Mouse (Mus musculus): ENCODE measurements around the gene Cdcp2. TPM values are rescaled to one million over a fixed set of nuclear protein-coding genes. Genes with fewer than 3 reads are reported as not detected.

Cdcp2 gene
- polyA plus RNA-seq, 1 experiment = not detected

- Histone ChIP-seq H3K4me3 (ENCODE audit: insufficient read depth, low read depth, low read length) (no peak overlapping the region), H3K27ac (ENCODE audit: insufficient read depth, low read depth, low read length) (no peak overlapping the region), H3K4me1 (ENCODE audit: control insufficient read depth, insufficient read depth, low read length) (peaks cover 4% of the 10 kb centered on the region)
- 66% methylated on average over 11 of the region's 11 CpGs for WGBS
- TF ChIP-seq POLR2A (IDR thresholded peaks at IDR 0.05; ENCODE audit: insufficient read depth, low read depth, low read length) (no peak), CTCF (IDR thresholded peaks at IDR 0.05; ENCODE audit: insufficient read depth, low read depth, low read length) (no peak)
These were observed 62.6 kb downstream of the Cdcp2 start for GRCm38 (mm10) chr4:107159166-107159773.

GRCm38 (mm10) chr4:107160181-107160580 is 63.5 kb downstream of the Cdcp2 start:
- no peak for TF ChIP-seq CTCF (IDR thresholded peaks at IDR 0.05; ENCODE audit: insufficient read depth, low read depth, low read length)
- no peak for TF ChIP-seq POLR2A (IDR thresholded peaks at IDR 0.05; ENCODE audit: insufficient read depth, low read depth, low read length)
- H3K4me3 ChIP-seq (ENCODE audit: insufficient read depth, low read depth, low read length) = no peak overlapping the region
- 93% methylated on average over 8 of the region's 8 CpGs for WGBS

More at GRCm38 (mm10) chr4:107160181-107160580, 63.5 kb downstream of the Cdcp2 start:
- no peak overlapping the region for H3K27ac ChIP-seq (ENCODE audit: insufficient read depth, low read depth, low read length)
- H3K4me1 ChIP-seq (ENCODE audit: control insufficient read depth, insufficient read depth, low read length) = peaks cover 5% of the 10 kb centered on the region

Other genes starting within 250 kb of the Cdcp2 start
- not detected in 2 replicates for gene Ssbp3, start 186.2 kb upstream of the Cdcp2 start, polyA plus RNA-seq (2012; ENCODE audit: insufficient read depth, insufficient read length, low replicate concordance, missing spikeins)
- not detected in 2 replicates for gene Mrpl37, start 30.0 kb upstream of the Cdcp2 start, polyA plus RNA-seq (2012; ENCODE audit: insufficient read depth, insufficient read length, low replicate concordance, missing spikeins)
- not detected in 2 replicates for gene Cyb5rl, start 29.9 kb upstream of the Cdcp2 start, polyA plus RNA-seq (2012; ENCODE audit: insufficient read depth, insufficient read length, low replicate concordance, missing spikeins)
- gene Tmem59, start 81.5 kb downstream of the Cdcp2 start, polyA plus RNA-seq (2012; ENCODE audit: insufficient read depth, insufficient read length, low replicate concordance, missing spikeins) = not detected in 2 replicates
- not detected in 2 replicates for gene Tceanc2, start 82.2 kb downstream of the Cdcp2 start, polyA plus RNA-seq (2012; ENCODE audit: insufficient read depth, insufficient read length, low replicate concordance, missing spikeins)
- gene Ldlrad1, start 112.3 kb downstream of the Cdcp2 start, polyA plus RNA-seq (2012; ENCODE audit: insufficient read depth, insufficient read length, low replicate concordance, missing spikeins) = not detected in 2 replicates
- gene Lrrc42, start 156.6 kb downstream of the Cdcp2 start, polyA plus RNA-seq (2012; ENCODE audit: insufficient read depth, insufficient read length, low replicate concordance, missing spikeins) = not detected in 2 replicates
- not detected in 2 replicates for gene Hspb11, start 156.7 kb downstream of the Cdcp2 start, polyA plus RNA-seq (2012; ENCODE audit: insufficient read depth, insufficient read length, low replicate concordance, missing spikeins)
- not detected in 2 replicates for gene Dio1, start 210.3 kb downstream of the Cdcp2 start, polyA plus RNA-seq (2012; ENCODE audit: insufficient read depth, insufficient read length, low replicate concordance, missing spikeins)
- not detected in 2 replicates for gene Yipf1, start 217.5 kb downstream of the Cdcp2 start, polyA plus RNA-seq (2012; ENCODE audit: insufficient read depth, insufficient read length, low replicate concordance, missing spikeins)